Mouse (Mus musculus) heart, embryonic 16.5 days (tissue): ENCODE measurements around the gene Ncoa3. TPM values are rescaled to one million over a fixed set of nuclear protein-coding genes. Genes with fewer than 3 reads are reported as not detected.

Experiments
- ATAC-seq: fragments of 200-750 bp; cut with Nextera tagmentation; replicated peaks from 2 replicates; pipeline ENCODE4 v1.8.0; 2017; ENCODE audit warnings: moderate number of reproducible peaks; ENCODE audit not compliant: insufficient read depth, low FRiP score; ENCODE audit errors: extremely low read depth
- H3K27ac ChIP-seq: fragments of 300-500 bp; sonication (generic); 2 replicates; pipeline ENCODE4 v1.5.1; 2014; ENCODE audit warnings: mild to moderate bottlenecking, low read length, control low read depth, moderate library complexity
- H3K27me3 ChIP-seq: fragments of 300-500 bp; sonication (generic); 2 replicates; pipeline ENCODE4 v1.6.1; 2014; ENCODE audit warnings: low read length, mixed read lengths; ENCODE audit not compliant: control insufficient read depth, insufficient read depth
- H3K36me3 ChIP-seq: fragments of 300-500 bp; sonication (generic); 2 replicates; pipeline ENCODE4 v1.6.1; 2014; ENCODE audit not compliant: control insufficient read depth, insufficient read depth
- H3K4me1 ChIP-seq: fragments of 300-500 bp; sonication (generic); 2 replicates; pipeline ENCODE4 v1.6.1; 2014; ENCODE audit warnings: low read length, mixed read lengths; ENCODE audit not compliant: control insufficient read depth, insufficient read depth
- H3K4me2 ChIP-seq: fragments of 300-500 bp; sonication (generic); 2 replicates; pipeline ENCODE4 v1.6.1; 2014; ENCODE audit warnings: low read depth, mild to moderate bottlenecking, control low read depth, low read length
- H3K4me3 ChIP-seq: fragments of 300-500 bp; sonication (generic); 2 replicates; pipeline ENCODE4 v1.5.1; 2014; ENCODE audit warnings: mild to moderate bottlenecking, control low read depth, low read length
- H3K9ac ChIP-seq: fragments of 300-500 bp; sonication (generic); 2 replicates; pipeline ENCODE4 v1.6.1; 2014; ENCODE audit warnings: low read length, control low read depth
- H3K9me3 ChIP-seq: fragments of 300-500 bp; sonication (generic); replicated peaks from 2 replicates; pipeline ENCODE4 v1.6.1; 2016; ENCODE audit warnings: low read length; ENCODE audit not compliant: control insufficient read depth
- WGBS: fragments of 180-500 bp; shearing (Covaris S2); extraction: QIAGEN DNeasy Blood & Tissue Kit; methylation state at CpG from one replicate; pipeline ENCODE4 v1.1.7; 2014; 5-methylcytosine and 5-hydroxymethylcytosine counted together
- polyA plus RNA-seq: library from polyadenylated mRNA; unstranded; fragments of >200 nt; fragmentation: Nextera tagmentation; extraction: Ambion mirVana; gene quantifications from 2 replicates; pipeline ENCODE4 v1.2.1, GENCODE M21; 2015

Gene Ncoa3
- polyA plus RNA-seq, 1 experiment from 2014 or later, result 9.5 TPM

GRCm38 (mm10) chr2:166002429-166002828 lies 10.0 kb downstream of the Ncoa3 start:
- Histone ChIP-seq H3K36me3 (no peaks in the 10 kb centered on the region), H3K4me2 (no peak overlapping the region), H3K27me3 (no peaks in the 10 kb centered on the region), H3K27ac (no peak overlapping the region), H3K4me1 (peaks cover 41% of the 10 kb centered on the region), H3K4me3 (no peak overlapping the region), H3K9me3 (no peaks in the 10 kb centered on the region), H3K9ac (no peak overlapping the region)
- no peak for ATAC-seq
- 60% methylated on average over 4 of the region's 4 CpGs for WGBS

- no peaks in the 10 kb centered on the region for H3K27me3 ChIP-seq
- no peak overlapping the region for H3K4me2 ChIP-seq
- ATAC-seq, result no peak
- no peak overlapping the region for H3K4me3 ChIP-seq
- 59% methylated on average over 1 of the region's 1 CpGs for WGBS
- no peaks in the 10 kb centered on the region for H3K36me3 ChIP-seq
- H3K9me3 ChIP-seq, result no peaks in the 10 kb centered on the region
- H3K4me1 ChIP-seq, result peaks cover 41% of the 10 kb centered on the region
- H3K27ac ChIP-seq, result no peak overlapping the region
- no peak overlapping the region for H3K9ac ChIP-seq
Observed at GRCm38 (mm10) chr2:166003004-166003403, 10.6 kb downstream of the Ncoa3 start.

GRCm38 (mm10) chr2:166007046-166007445 lies 14.6 kb downstream of the Ncoa3 start:
- H3K27ac ChIP-seq, result no peak overlapping the region
- ATAC-seq, result no peak
- H3K9me3 ChIP-seq, result no peaks in the 10 kb centered on the region
- no peak overlapping the region for H3K4me3 ChIP-seq
- peaks cover 40% of the 10 kb centered on the region for H3K4me1 ChIP-seq
- 77% methylated on average over 6 of the region's 6 CpGs for WGBS
- no peak overlapping the region for H3K4me2 ChIP-seq
- H3K9ac ChIP-seq, result no peak overlapping the region
- no peaks in the 10 kb centered on the region for H3K27me3 ChIP-seq
- no peaks in the 10 kb centered on the region for H3K36me3 ChIP-seq

GRCm38 (mm10) chr2:166008558-166009392 lies 16.3 kb downstream of the Ncoa3 start:
- H3K4me2 ChIP-seq, result no peak overlapping the region
- no peak for ATAC-seq
- no peaks in the 10 kb centered on the region for H3K36me3 ChIP-seq
- no peaks in the 10 kb centered on the region for H3K9me3 ChIP-seq
- H3K9ac ChIP-seq, result no peak overlapping the region
- no peaks in the 10 kb centered on the region for H3K27me3 ChIP-seq
- H3K4me1 ChIP-seq, result peaks cover 44% of the 10 kb centered on the region
- H3K27ac ChIP-seq, result peak overlapping the region; percentile 26
- H3K4me3 ChIP-seq, result no peak overlapping the region
- WGBS, result 66% methylated on average over 8 of the region's 8 CpGs

GRCm38 (mm10) chr2:166009393-166009947 lies 17.0 kb downstream of the Ncoa3 start:
- Histone ChIP-seq H3K9me3 (no peaks in the 10 kb centered on the region), H3K4me1 (peaks cover 44% of the 10 kb centered on the region), H3K36me3 (no peaks in the 10 kb centered on the region), H3K27ac (peak overlapping the region; percentile 41), H3K4me2 (no peak overlapping the region), H3K4me3 (no peak overlapping the region), H3K27me3 (no peaks in the 10 kb centered on the region), H3K9ac (no peak overlapping the region)
- ATAC-seq, result no peak
- 61% methylated on average over 3 of the region's 3 CpGs for WGBS

GRCm38 (mm10) chr2:166010321-166010720 lies 17.9 kb downstream of the Ncoa3 start:
- ATAC-seq, result no peak
- H3K9me3 ChIP-seq, result no peaks in the 10 kb centered on the region
- no peaks in the 10 kb centered on the region for H3K36me3 ChIP-seq
- H3K4me3 ChIP-seq, result no peak overlapping the region; the same call in 1 of the 2 replicates
- peaks cover 44% of the 10 kb centered on the region for H3K4me1 ChIP-seq
- peak overlapping the region; percentile 45 for H3K4me2 ChIP-seq
- no peaks in the 10 kb centered on the region for H3K27me3 ChIP-seq
- H3K27ac ChIP-seq, result peak overlapping the region; percentile 40; the same call in 1 of the 2 replicates
- WGBS, result 40% methylated on average over 12 of the region's 12 CpGs
- H3K9ac ChIP-seq, result no peak overlapping the region

- Histone ChIP-seq H3K9ac (0 out of 2 replicates have a peak overlapping the region, but pooled peaks have one; percentile 3), H3K27ac (peak overlapping the region; percentile 69), H3K36me3 (no peaks in the 10 kb centered on the region), H3K4me3 (no peak overlapping the region), H3K27me3 (no peaks in the 10 kb centered on the region), H3K9me3 (no peaks in the 10 kb centered on the region), H3K4me2 (peak overlapping the region; percentile 7; the same call in 1 of the 2 replicates), H3K4me1 (peaks cover 45% of the 10 kb centered on the region)
- 29% methylated on average over 3 of the region's 3 CpGs for WGBS
- no peak for ATAC-seq
Observed at GRCm38 (mm10) chr2:166011422-166011821, 19.0 kb downstream of the Ncoa3 start.

GRCm38 (mm10) chr2:166012145-166012544 lies 19.7 kb downstream of the Ncoa3 start:
- H3K4me2 ChIP-seq, result no peak overlapping the region
- H3K9me3 ChIP-seq, result no peaks in the 10 kb centered on the region
- H3K9ac ChIP-seq, result 0 out of 2 replicates have a peak overlapping the region, but pooled peaks have one; percentile 3

GRCm38 (mm10) chr2:166018769-166019168 lies 26.3 kb downstream of the Ncoa3 start:
- ATAC-seq, result no peak
- Histone ChIP-seq H3K27ac (no peak overlapping the region), H3K9ac (no peak overlapping the region), H3K4me3 (no peak overlapping the region), H3K27me3 (no peaks in the 10 kb centered on the region), H3K4me2 (no peak overlapping the region), H3K9me3 (no peaks in the 10 kb centered on the region), H3K36me3 (no peaks in the 10 kb centered on the region), H3K4me1 (peaks cover 27% of the 10 kb centered on the region)
- 85% methylated on average over 3 of the region's 3 CpGs for WGBS

More at GRCm38 (mm10) chr2:166012145-166012544, 19.7 kb downstream of the Ncoa3 start:
- 31% methylated on average over 2 of the region's 2 CpGs for WGBS
- ATAC-seq, result no peak
- Histone ChIP-seq H3K36me3 (no peaks in the 10 kb centered on the region), H3K4me3 (no peak overlapping the region), H3K4me1 (peaks cover 46% of the 10 kb centered on the region), H3K27me3 (no peaks in the 10 kb centered on the region), H3K27ac (peak overlapping the region; percentile 69; the same call in 1 of the 2 replicates)
